Mouse (Mus musculus) cerebellum, adult 9-11 months (tissue): ENCODE data around the gene Ang2.

Experiments used
- DNase-seq: peaks from one replicate; pipeline ENCODE4 v3.0.0; 2022

The Ang2 gene

GRCm38 (mm10) chr14:51150206-51150831 lies 48.6 kb downstream of the Ang2 start:
- no peak for DNase-seq

GRCm38 (mm10) chr14:51149164-51149563 lies 49.8 kb downstream of the Ang2 start:
- DNase-seq, result no peak

GRCm38 (mm10) chr14:51148006-51148405 lies 50.9 kb downstream of the Ang2 start:
- DNase-seq, result no peak

GRCm38 (mm10) chr14:51146685-51147084 lies 52.3 kb downstream of the Ang2 start, which contains the start of gene Rnase1:
TSS of gene Rnase1 (minus strand) at chr14:51146785.
- no peak for DNase-seq

- no peak for DNase-seq
Measured at GRCm38 (mm10) chr14:51145521-51145920, 53.4 kb downstream of the Ang2 start.
